Mouse (Mus musculus): ENCODE data around the gene C9orf72. TPM values are rescaled to one million over a fixed set of nuclear protein-coding genes. Genes with fewer than 3 reads are reported as not detected.

C9orf72 gene
- polyA plus RNA-seq, 1 experiment from 2014 or later, result 20.7 TPM

GRCm38 (mm10) chr4:35225141-35225733, 738 bp downstream of the C9orf72 start:
- 1% methylated on average over 35 of the region's 40 CpGs for WGBS (ENCODE audit: insufficient replicate concordance)
- H3K27ac ChIP-seq (ENCODE audit: low read depth, low read length), result 0 out of 2 replicates have a peak overlapping the region, but pooled peaks have one; percentile 35

GRCm38 (mm10) chr4:35224101-35224500, 1.9 kb downstream of the C9orf72 start:
- Histone ChIP-seq H3K36me3 (ENCODE audit: control insufficient read depth, insufficient read depth, low read length) (no peaks in the 10 kb centered on the region), H3K4me2 (peak overlapping the region; percentile 83; the same call in 1 of the 2 replicates), H3K27me3 (ENCODE audit: control insufficient read depth, insufficient read depth, low read length) (no peaks in the 10 kb centered on the region), H3K9me3 (replicated peaks; ENCODE audit: control insufficient read depth, low read length) (no peaks in the 10 kb centered on the region), H3K4me1 (ENCODE audit: control insufficient read depth, insufficient read depth, low read length) (peaks cover 5% of the 10 kb centered on the region; the same call in 1 of the 2 replicates), H3K9ac (ENCODE audit: low read depth, low read length) (no peak overlapping the region), H3K4me3 (ENCODE audit: low read depth, low read length) (no peak overlapping the region), H3K27ac (ENCODE audit: low read depth, low read length) (no peak overlapping the region)
- ATAC-seq (replicated peaks; ENCODE audit: insufficient number of reproducible peaks, low FRiP score, low TSS enrichment), result no peak
- 84% methylated on average over 4 of the region's 4 CpGs for WGBS (ENCODE audit: insufficient replicate concordance)

More at GRCm38 (mm10) chr4:35225141-35225733, 738 bp downstream of the C9orf72 start:
- Histone ChIP-seq H3K4me2 (peak overlapping the region; percentile 83), H3K9me3 (replicated peaks; ENCODE audit: control insufficient read depth, low read length) (no peaks in the 10 kb centered on the region), H3K9ac (ENCODE audit: low read depth, low read length) (peak overlapping the region; percentile 85), H3K36me3 (ENCODE audit: control insufficient read depth, insufficient read depth, low read length) (no peaks in the 10 kb centered on the region), H3K27me3 (ENCODE audit: control insufficient read depth, insufficient read depth, low read length) (no peaks in the 10 kb centered on the region), H3K4me1 (ENCODE audit: control insufficient read depth, insufficient read depth, low read length) (no peaks in the 10 kb centered on the region), H3K4me3 (ENCODE audit: low read depth, low read length) (peak overlapping the region; percentile 88)
- peak; percentile 55 for ATAC-seq (replicated peaks; ENCODE audit: insufficient number of reproducible peaks, low FRiP score, low TSS enrichment)

DNA sequence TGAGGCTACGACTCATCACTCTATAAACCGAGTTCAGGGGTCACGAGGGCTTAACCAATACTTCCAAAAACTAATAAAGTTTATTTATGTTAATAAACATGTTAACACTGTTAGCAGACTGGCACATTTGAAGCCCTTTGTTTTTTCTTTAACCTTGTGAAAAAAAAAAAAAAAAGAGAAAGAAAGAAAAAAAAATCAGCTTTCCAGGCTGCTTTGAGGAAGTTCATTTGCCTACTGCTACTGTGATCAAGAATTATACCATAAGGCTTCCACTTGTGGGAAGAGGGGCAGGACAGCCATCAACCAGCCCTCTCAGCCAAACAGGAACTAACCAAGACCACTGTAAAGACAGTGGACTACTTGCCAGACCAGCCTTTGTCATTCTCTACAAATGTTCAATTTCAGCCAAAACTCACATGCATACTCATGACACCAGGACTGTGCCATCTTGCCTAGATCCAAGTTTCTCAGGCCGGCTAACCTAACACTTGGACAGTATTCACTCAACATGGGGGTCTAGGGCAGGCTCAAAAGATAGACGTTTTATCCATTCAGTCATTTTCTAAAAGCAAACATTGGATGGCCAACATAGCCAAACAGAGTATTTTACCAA, 2.5 kb downstream of the C9orf72 start:
- WGBS (ENCODE audit: insufficient replicate concordance), result 80% methylated on average over 5 of the region's 5 CpGs
- Histone ChIP-seq H3K27ac (ENCODE audit: low read depth, low read length) (no peak overlapping the region), H3K4me2 (no peak overlapping the region), H3K9me3 (replicated peaks; ENCODE audit: control insufficient read depth, low read length) (no peaks in the 10 kb centered on the region), H3K4me1 (ENCODE audit: control insufficient read depth, insufficient read depth, low read length) (peaks cover 5% of the 10 kb centered on the region; the same call in 1 of the 2 replicates), H3K9ac (ENCODE audit: low read depth, low read length) (no peak overlapping the region), H3K27me3 (ENCODE audit: control insufficient read depth, insufficient read depth, low read length) (no peaks in the 10 kb centered on the region), H3K36me3 (ENCODE audit: control insufficient read depth, insufficient read depth, low read length) (no peaks in the 10 kb centered on the region), H3K4me3 (ENCODE audit: low read depth, low read length) (no peak overlapping the region)
- no peak for ATAC-seq (replicated peaks; ENCODE audit: insufficient number of reproducible peaks, low FRiP score, low TSS enrichment)

DNA sequence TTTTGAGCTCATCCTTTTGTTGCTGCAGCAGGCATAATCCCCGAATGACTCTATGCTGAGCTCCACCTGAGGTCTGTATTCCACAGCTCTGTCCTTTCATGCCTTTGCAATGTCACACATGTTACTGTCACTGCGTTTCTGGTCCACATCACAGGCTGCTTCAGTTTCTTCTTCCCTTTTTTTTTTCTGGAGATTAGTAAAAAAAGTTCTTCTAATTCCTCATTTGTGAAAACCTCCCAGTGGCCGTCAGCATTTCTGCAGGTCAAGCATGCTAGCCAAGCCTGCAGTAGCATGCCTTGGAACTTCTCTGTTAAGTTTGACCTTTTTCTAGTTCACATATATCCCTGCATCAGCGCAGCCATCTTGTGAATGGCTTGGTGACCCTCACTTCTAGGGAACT, 4.1 kb downstream of the C9orf72 start:
- no peak for ATAC-seq (replicated peaks; ENCODE audit: insufficient number of reproducible peaks, low FRiP score, low TSS enrichment)
- H3K27ac ChIP-seq (ENCODE audit: low read depth, low read length), result no peak overlapping the region
- no peaks in the 10 kb centered on the region for H3K36me3 ChIP-seq (ENCODE audit: control insufficient read depth, insufficient read depth, low read length)
- H3K4me1 ChIP-seq (ENCODE audit: control insufficient read depth, insufficient read depth, low read length), result peaks cover 5% of the 10 kb centered on the region; the same call in 1 of the 2 replicates
- H3K4me3 ChIP-seq (ENCODE audit: low read depth, low read length), result no peak overlapping the region
- no peaks in the 10 kb centered on the region for H3K27me3 ChIP-seq (ENCODE audit: control insufficient read depth, insufficient read depth, low read length)
- 65% methylated on average over 4 of the region's 4 CpGs for WGBS (ENCODE audit: insufficient replicate concordance)
- no peak overlapping the region for H3K4me2 ChIP-seq
- H3K9me3 ChIP-seq (replicated peaks; ENCODE audit: control insufficient read depth, low read length), result no peaks in the 10 kb centered on the region
- no peak overlapping the region for H3K9ac ChIP-seq (ENCODE audit: low read depth, low read length)

- 32% methylated on average over 2 of the region's 2 CpGs for WGBS (ENCODE audit: insufficient replicate concordance)
- H3K4me1 ChIP-seq (ENCODE audit: control insufficient read depth, insufficient read depth, low read length), result peaks cover 5% of the 10 kb centered on the region; the same call in 1 of the 2 replicates
- no peaks in the 10 kb centered on the region for H3K27me3 ChIP-seq (ENCODE audit: control insufficient read depth, insufficient read depth, low read length)
These were observed 4.8 kb downstream of the C9orf72 start for GRCm38 (mm10) chr4:35221131-35221530.

GRCm38 (mm10) chr4:35220108-35220731, 5.8 kb downstream of the C9orf72 start:
- H3K27ac ChIP-seq (ENCODE audit: low read depth, low read length), result 0 out of 2 replicates have a peak overlapping the region, but pooled peaks have one; percentile 25
- H3K9me3 ChIP-seq (replicated peaks; ENCODE audit: control insufficient read depth, low read length), result no peaks in the 10 kb centered on the region
- no peak overlapping the region for H3K9ac ChIP-seq (ENCODE audit: low read depth, low read length)
- WGBS (ENCODE audit: insufficient replicate concordance), result 48% methylated on average over 6 of the region's 6 CpGs
- H3K4me1 ChIP-seq (ENCODE audit: control insufficient read depth, insufficient read depth, low read length), result peaks cover 5% of the 10 kb centered on the region; the same call in 1 of the 2 replicates
- no peaks in the 10 kb centered on the region for H3K36me3 ChIP-seq (ENCODE audit: control insufficient read depth, insufficient read depth, low read length)
- no peaks in the 10 kb centered on the region for H3K27me3 ChIP-seq (ENCODE audit: control insufficient read depth, insufficient read depth, low read length)
- no peak overlapping the region for H3K4me3 ChIP-seq (ENCODE audit: low read depth, low read length)
- 0 out of 2 replicates have a peak overlapping the region, but pooled peaks have one; percentile 11 for H3K4me2 ChIP-seq
- ATAC-seq (replicated peaks; ENCODE audit: insufficient number of reproducible peaks, low FRiP score, low TSS enrichment), result no peak

More at GRCm38 (mm10) chr4:35221131-35221530, 4.8 kb downstream of the C9orf72 start:
- no peak overlapping the region for H3K4me2 ChIP-seq
- ATAC-seq (replicated peaks; ENCODE audit: insufficient number of reproducible peaks, low FRiP score, low TSS enrichment), result no peak
- no peaks in the 10 kb centered on the region for H3K36me3 ChIP-seq (ENCODE audit: control insufficient read depth, insufficient read depth, low read length)
- no peaks in the 10 kb centered on the region for H3K9me3 ChIP-seq (replicated peaks; ENCODE audit: control insufficient read depth, low read length)
- H3K9ac ChIP-seq (ENCODE audit: low read depth, low read length), result no peak overlapping the region
- H3K4me3 ChIP-seq (ENCODE audit: low read depth, low read length), result no peak overlapping the region
- no peak overlapping the region for H3K27ac ChIP-seq (ENCODE audit: low read depth, low read length)

DNA sequence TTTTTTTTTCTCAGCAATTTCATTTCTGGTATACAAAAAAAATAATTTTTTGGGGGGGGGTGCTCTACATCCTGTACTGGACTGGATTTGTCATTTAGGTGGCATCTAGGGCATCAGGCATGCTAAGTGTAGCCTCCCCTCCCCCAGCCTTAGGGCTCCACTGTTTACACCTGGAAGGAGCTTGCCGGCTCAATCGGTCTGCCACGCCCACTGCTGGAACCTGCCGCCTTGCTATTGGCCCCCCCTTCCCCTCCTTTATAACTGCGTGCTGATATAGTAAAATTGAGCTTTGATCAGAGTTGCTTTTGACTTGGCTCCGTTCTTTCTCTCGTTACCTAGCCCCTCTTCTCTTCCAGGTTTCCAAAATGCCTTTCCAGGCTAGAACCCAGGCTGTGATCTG, 21.3 kb downstream of the C9orf72 start:
- H3K36me3 ChIP-seq (ENCODE audit: control insufficient read depth, insufficient read depth, low read length), result 0 out of 2 replicates have a peak, but pooled peaks cover 3% of the 10 kb centered on the region
- no peak overlapping the region for H3K9ac ChIP-seq (ENCODE audit: low read depth, low read length)
- no peak overlapping the region for H3K4me3 ChIP-seq (ENCODE audit: low read depth, low read length)
- no peak for ATAC-seq (replicated peaks; ENCODE audit: insufficient number of reproducible peaks, low FRiP score, low TSS enrichment)
- H3K27ac ChIP-seq (ENCODE audit: low read depth, low read length), result no peak overlapping the region
- H3K4me2 ChIP-seq, result no peak overlapping the region
- 61% methylated on average over 7 of the region's 7 CpGs for WGBS (ENCODE audit: insufficient replicate concordance)
- no peaks in the 10 kb centered on the region for H3K27me3 ChIP-seq (ENCODE audit: control insufficient read depth, insufficient read depth, low read length)
- H3K4me1 ChIP-seq (ENCODE audit: control insufficient read depth, insufficient read depth, low read length), result no peaks in the 10 kb centered on the region
- no peaks in the 10 kb centered on the region for H3K9me3 ChIP-seq (replicated peaks; ENCODE audit: control insufficient read depth, low read length)

DNA sequence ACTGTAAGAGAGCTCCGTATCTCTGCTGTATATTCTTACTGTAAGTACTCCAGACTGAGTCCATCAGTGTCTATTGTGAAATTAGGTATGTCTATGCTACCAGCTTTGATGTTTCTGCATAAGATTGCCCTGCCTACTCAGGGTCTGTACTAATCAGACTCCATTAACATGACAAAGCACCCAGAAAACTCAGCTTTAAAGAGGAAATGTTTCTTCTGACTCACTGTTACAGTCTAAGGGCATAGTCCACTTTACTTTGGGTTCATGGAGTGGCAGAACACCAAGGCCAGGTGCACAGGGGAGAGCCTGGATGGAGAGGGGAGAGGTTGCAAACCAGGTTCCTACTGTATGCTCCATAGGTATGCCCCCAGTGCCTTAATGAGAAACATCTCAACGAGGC, 22.3 kb downstream of the C9orf72 start:
- no peak overlapping the region for H3K27ac ChIP-seq (ENCODE audit: low read depth, low read length)
- H3K9ac ChIP-seq (ENCODE audit: low read depth, low read length), result no peak overlapping the region
- ATAC-seq (replicated peaks; ENCODE audit: insufficient number of reproducible peaks, low FRiP score, low TSS enrichment), result no peak
- H3K4me2 ChIP-seq, result no peak overlapping the region
- 91% methylated on average over 2 of the region's 2 CpGs for WGBS (ENCODE audit: insufficient replicate concordance)
- H3K36me3 ChIP-seq (ENCODE audit: control insufficient read depth, insufficient read depth, low read length), result 0 out of 2 replicates have a peak, but pooled peaks cover 3% of the 10 kb centered on the region
- no peaks in the 10 kb centered on the region for H3K4me1 ChIP-seq (ENCODE audit: control insufficient read depth, insufficient read depth, low read length)
- no peaks in the 10 kb centered on the region for H3K27me3 ChIP-seq (ENCODE audit: control insufficient read depth, insufficient read depth, low read length)
- no peaks in the 10 kb centered on the region for H3K9me3 ChIP-seq (replicated peaks; ENCODE audit: control insufficient read depth, low read length)
- no peak overlapping the region for H3K4me3 ChIP-seq (ENCODE audit: low read depth, low read length)

Measured in heart, embryonic 11.5 days (tissue).